Mouse (Mus musculus) forebrain, embryonic 13.5 days (tissue): ENCODE data around the gene Ednra. TPM values are rescaled to one million over a fixed set of nuclear protein-coding genes. Genes with fewer than 3 reads are reported as not detected.

Experiments
- ATAC-seq: fragments of 200-750 bp; cut with Nextera tagmentation; 2 replicates; pipeline ENCODE4 v1.8.0; 2017
- H3K27ac ChIP-seq: fragments of 300-500 bp; sonication (generic); 2 replicates; pipeline ENCODE4 v1.5.1; 2015; ENCODE audit warnings: inconsistent platforms, mild to moderate bottlenecking, moderate library complexity
- H3K27me3 ChIP-seq: fragments of 300-500 bp; sonication (generic); 2 replicates; pipeline ENCODE4 v1.6.1; 2015; ENCODE audit warnings: mild to moderate bottlenecking, inconsistent platforms
- H3K36me3 ChIP-seq: fragments of 300-500 bp; sonication (generic); 2 replicates; pipeline ENCODE4 v1.6.1; 2015; ENCODE audit warnings: mild to moderate bottlenecking, inconsistent platforms; ENCODE audit not compliant: poor library complexity, severe bottlenecking
- H3K4me1 ChIP-seq: fragments of 300-500 bp; sonication (generic); 2 replicates; pipeline ENCODE4 v1.6.1; 2015; ENCODE audit warnings: inconsistent platforms
- H3K4me2 ChIP-seq: fragments of 300-500 bp; sonication (generic); 2 replicates; pipeline ENCODE4 v1.6.1; 2015; ENCODE audit warnings: inconsistent platforms, mild to moderate bottlenecking, moderate library complexity
- H3K4me3 ChIP-seq: fragments of 300-500 bp; sonication (generic); 2 replicates; pipeline ENCODE4 v1.5.1; 2015; ENCODE audit warnings: mild to moderate bottlenecking, inconsistent platforms
- H3K9ac ChIP-seq: fragments of 300-500 bp; sonication (generic); 2 replicates; pipeline ENCODE4 v1.6.1; 2015; ENCODE audit warnings: mild to moderate bottlenecking, inconsistent platforms
- H3K9me3 ChIP-seq: fragments of 300-500 bp; sonication (generic); replicated peaks from 2 replicates; pipeline ENCODE4 v1.6.1; 2016; ENCODE audit warnings: inconsistent platforms
- WGBS: fragments of 180-500 bp; shearing (Covaris S2); methylation state at CpG from one replicate; pipeline ENCODE4 v1.1.7; 2015; 5-methylcytosine and 5-hydroxymethylcytosine counted together
- polyA plus RNA-seq: library from polyadenylated mRNA; unstranded; fragments of >200 nt; fragmentation: Nextera tagmentation; extraction: Ambion mirVana; gene quantifications from 2 replicates; pipeline ENCODE4 v1.2.1, GENCODE M21; 2015

Gene Ednra
- polyA plus RNA-seq, 1 experiment from 2014 or later: 3.9 TPM

- no peaks in the 10 kb centered on the region for H3K9me3 ChIP-seq
- no peaks in the 10 kb centered on the region for H3K27me3 ChIP-seq
- H3K4me2 ChIP-seq: no peak overlapping the region
- WGBS: 83% methylated on average over 3 of the region's 3 CpGs
- no peak overlapping the region for H3K4me3 ChIP-seq
- ATAC-seq: no peak
- no peaks in the 10 kb centered on the region for H3K4me1 ChIP-seq
- H3K36me3 ChIP-seq: no peaks in the 10 kb centered on the region
- no peak overlapping the region for H3K9ac ChIP-seq
- H3K27ac ChIP-seq: no peak overlapping the region
Measured at GRCm38 (mm10) chr8:77744476-77744875, 20.2 kb upstream of the Ednra start.

GRCm38 (mm10) chr8:77742395-77742794 is 18.1 kb upstream of the Ednra start:
- 54% methylated on average over 3 of the region's 3 CpGs for WGBS
- ATAC-seq: no peak

GRCm38 (mm10) chr8:77741050-77741777 is 16.9 kb upstream of the Ednra start:
- H3K9ac ChIP-seq: no peak overlapping the region
- H3K36me3 ChIP-seq: no peaks in the 10 kb centered on the region
- H3K4me2 ChIP-seq: no peak overlapping the region
- H3K4me1 ChIP-seq: no peaks in the 10 kb centered on the region
- no peak for ATAC-seq
- WGBS: 93% methylated on average over 6 of the region's 6 CpGs
- no peaks in the 10 kb centered on the region for H3K27me3 ChIP-seq
- no peak overlapping the region for H3K4me3 ChIP-seq
- H3K27ac ChIP-seq: no peak overlapping the region
- H3K9me3 ChIP-seq: no peaks in the 10 kb centered on the region

More at GRCm38 (mm10) chr8:77742395-77742794, 18.1 kb upstream of the Ednra start:
- no peak overlapping the region for H3K4me3 ChIP-seq
- H3K27me3 ChIP-seq: no peaks in the 10 kb centered on the region
- H3K36me3 ChIP-seq: no peaks in the 10 kb centered on the region
- H3K4me2 ChIP-seq: no peak overlapping the region
- H3K4me1 ChIP-seq: no peaks in the 10 kb centered on the region
- no peaks in the 10 kb centered on the region for H3K9me3 ChIP-seq
- H3K27ac ChIP-seq: no peak overlapping the region
- H3K9ac ChIP-seq: no peak overlapping the region

- 96% methylated on average over 6 of the region's 6 CpGs for WGBS
- Histone ChIP-seq H3K9me3 (no peaks in the 10 kb centered on the region), H3K4me1 (no peaks in the 10 kb centered on the region), H3K27ac (no peak overlapping the region), H3K27me3 (no peaks in the 10 kb centered on the region), H3K4me3 (no peak overlapping the region), H3K36me3 (no peaks in the 10 kb centered on the region), H3K4me2 (no peak overlapping the region), H3K9ac (no peak overlapping the region)
- ATAC-seq: no peak
Measured at GRCm38 (mm10) chr8:77738419-77738818, 14.2 kb upstream of the Ednra start.

- Histone ChIP-seq H3K27me3 (no peaks in the 10 kb centered on the region), H3K4me3 (no peak overlapping the region), H3K9me3 (peaks cover 6% of the 10 kb centered on the region; the same call in 1 of the 2 replicates), H3K4me2 (no peak overlapping the region), H3K36me3 (no peaks in the 10 kb centered on the region), H3K27ac (no peak overlapping the region), H3K9ac (no peak overlapping the region), H3K4me1 (no peaks in the 10 kb centered on the region)
- 86% methylated on average over 9 of the region's 9 CpGs for WGBS
- no peak for ATAC-seq
Measured at GRCm38 (mm10) chr8:77737327-77737726, 13.1 kb upstream of the Ednra start.

GRCm38 (mm10) chr8:77733792-77734191 is 9.5 kb upstream of the Ednra start:
- ATAC-seq: no peak
- WGBS: 74% methylated on average over 2 of the region's 2 CpGs
- H3K9ac ChIP-seq: no peak overlapping the region
- H3K4me2 ChIP-seq: no peak overlapping the region
- H3K36me3 ChIP-seq: no peaks in the 10 kb centered on the region
- no peaks in the 10 kb centered on the region for H3K4me1 ChIP-seq
- no peak overlapping the region for H3K27ac ChIP-seq
- no peak overlapping the region for H3K4me3 ChIP-seq
- no peaks in the 10 kb centered on the region for H3K27me3 ChIP-seq
- peaks cover 6% of the 10 kb centered on the region; the same call in 1 of the 2 replicates for H3K9me3 ChIP-seq

GRCm38 (mm10) chr8:77732964-77733363 is 8.7 kb upstream of the Ednra start:
- H3K27me3 ChIP-seq: no peaks in the 10 kb centered on the region
- H3K4me1 ChIP-seq: no peaks in the 10 kb centered on the region
- H3K27ac ChIP-seq: no peak overlapping the region
- H3K9me3 ChIP-seq: peaks cover 6% of the 10 kb centered on the region; the same call in 1 of the 2 replicates
- ATAC-seq: no peak
- no peak overlapping the region for H3K9ac ChIP-seq
- H3K4me2 ChIP-seq: no peak overlapping the region
- H3K36me3 ChIP-seq: no peaks in the 10 kb centered on the region
- WGBS: 67% methylated on average over 3 of the region's 3 CpGs
- no peak overlapping the region for H3K4me3 ChIP-seq

- H3K9me3 ChIP-seq: no peaks in the 10 kb centered on the region
- no peaks in the 10 kb centered on the region for H3K36me3 ChIP-seq
- H3K27ac ChIP-seq: no peak overlapping the region
- peaks cover 6% of the 10 kb centered on the region for H3K27me3 ChIP-seq
- peaks cover 12% of the 10 kb centered on the region for H3K4me1 ChIP-seq
- no peak overlapping the region for H3K9ac ChIP-seq
- no peak overlapping the region for H3K4me2 ChIP-seq
- WGBS: 83% methylated on average over 5 of the region's 5 CpGs
- H3K4me3 ChIP-seq: no peak overlapping the region
- no peak for ATAC-seq
Measured at GRCm38 (mm10) chr8:77725406-77725805, 1.1 kb upstream of the Ednra start.

- H3K27ac ChIP-seq: no peak overlapping the region
Measured at GRCm38 (mm10) chr8:77723534-77724045, 674 bp downstream of the Ednra start.

GRCm38 (mm10) chr8:77723018-77723417 is 1.2 kb downstream of the Ednra start:
- H3K4me3 ChIP-seq: no peak overlapping the region
- H3K9me3 ChIP-seq: no peaks in the 10 kb centered on the region
- ATAC-seq: no peak
- peaks cover 12% of the 10 kb centered on the region for H3K4me1 ChIP-seq
- H3K27ac ChIP-seq: no peak overlapping the region
- H3K36me3 ChIP-seq: no peaks in the 10 kb centered on the region
- no peak overlapping the region for H3K9ac ChIP-seq
- H3K4me2 ChIP-seq: peak overlapping the region; percentile 83; the same call in 1 of the 2 replicates
- peaks cover 6% of the 10 kb centered on the region for H3K27me3 ChIP-seq
- 89% methylated on average over 4 of the region's 4 CpGs for WGBS

More at GRCm38 (mm10) chr8:77723534-77724045, 674 bp downstream of the Ednra start:
- Histone ChIP-seq H3K4me2 (peak overlapping the region; percentile 83), H3K9me3 (no peaks in the 10 kb centered on the region), H3K36me3 (no peaks in the 10 kb centered on the region), H3K4me1 (peaks cover 12% of the 10 kb centered on the region), H3K27me3 (peaks cover 6% of the 10 kb centered on the region), H3K4me3 (peak overlapping the region; percentile 42), H3K9ac (peak overlapping the region; percentile 59)
- peak; percentile 6; the same call in 1 of the 2 replicates for ATAC-seq
- WGBS: under 1% methylated on average over 16 of the region's 16 CpGs

- Histone ChIP-seq H3K4me3 (no peak overlapping the region), H3K27ac (no peak overlapping the region), H3K9ac (no peak overlapping the region), H3K4me2 (no peak overlapping the region), H3K9me3 (no peaks in the 10 kb centered on the region), H3K27me3 (peaks cover 3% of the 10 kb centered on the region), H3K4me1 (peaks cover 7% of the 10 kb centered on the region), H3K36me3 (no peaks in the 10 kb centered on the region)
- no peak for ATAC-seq
- WGBS: 82% methylated on average over 2 of the region's 2 CpGs
Measured at GRCm38 (mm10) chr8:77718933-77719332, 5.3 kb downstream of the Ednra start.

GRCm38 (mm10) chr8:77717036-77717435 is 7.2 kb downstream of the Ednra start:
- Histone ChIP-seq H3K9ac (no peak overlapping the region), H3K4me3 (no peak overlapping the region), H3K27ac (no peak overlapping the region), H3K27me3 (no peaks in the 10 kb centered on the region), H3K36me3 (no peaks in the 10 kb centered on the region), H3K4me2 (no peak overlapping the region), H3K9me3 (no peaks in the 10 kb centered on the region), H3K4me1 (no peaks in the 10 kb centered on the region)
- WGBS: 69% methylated on average over 2 of the region's 2 CpGs
- no peak for ATAC-seq
